Mouse (Mus musculus): ENCODE measurements around the gene Ttyh3.

GRCm38 (mm10) chr5:140652587-140652986 is 3.8 kb upstream of the Ttyh3 start:
- no peak for TF ChIP-seq POLR2A (IDR thresholded peaks at IDR 0.05; ENCODE audit: borderline replicate concordance, extremely low read depth, insufficient read depth, insufficient read length, poor library complexity, severe bottlenecking)
- TF ChIP-seq CTCF (IDR thresholded peaks at IDR 0.05; ENCODE audit: borderline replicate concordance, extremely low read depth, insufficient read depth, insufficient read length) = no peak

Measured in brain, embryonic 14.5 days (tissue).